Mouse (Mus musculus): ENCODE measurements around the gene Atg16l1.
"Not testable (repeated sequence)": the region's sequence is repeated elsewhere in the genome, so short reads cannot be mapped to it uniquely, and the experiment has no call there.

The Atg16l1 gene

DNA sequence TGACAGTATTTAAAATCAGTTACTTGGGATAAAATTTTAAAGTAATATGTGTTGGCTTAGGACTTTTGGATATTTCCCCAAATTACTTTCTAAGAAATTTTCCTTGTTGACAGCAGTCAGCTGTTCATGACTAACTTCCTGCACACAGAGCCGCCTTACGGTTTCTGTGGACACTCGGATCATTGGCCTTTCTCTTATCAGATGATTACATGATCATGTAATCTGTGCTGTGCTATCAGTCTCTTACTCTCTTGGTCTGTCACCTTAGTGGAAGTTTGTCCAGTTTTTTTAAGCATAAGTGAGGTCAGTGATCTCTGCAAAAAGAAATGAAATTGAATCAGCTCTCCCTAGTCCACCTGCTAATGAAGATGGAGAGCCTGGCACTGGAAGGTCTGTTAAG lies 16.1 kb downstream of the Atg16l1 start:
- in situ Hi-C loops (cut with MboI; ENCODE audit: low sequenced_read_pairs) = loop anchor here (10.0 kb wide), 1 partner anchor 153 kb away; no protein-coding TSS in a partner anchor

- in situ Hi-C loops (cut with MboI; ENCODE audit: low sequenced_read_pairs) = loop anchor here (10.0 kb wide), 1 partner anchor 151 kb away; no protein-coding TSS in a partner anchor
These were observed 17.7 kb downstream of the Atg16l1 start for GRCm38 (mm10) chr1:87773336-87773735.

DNA sequence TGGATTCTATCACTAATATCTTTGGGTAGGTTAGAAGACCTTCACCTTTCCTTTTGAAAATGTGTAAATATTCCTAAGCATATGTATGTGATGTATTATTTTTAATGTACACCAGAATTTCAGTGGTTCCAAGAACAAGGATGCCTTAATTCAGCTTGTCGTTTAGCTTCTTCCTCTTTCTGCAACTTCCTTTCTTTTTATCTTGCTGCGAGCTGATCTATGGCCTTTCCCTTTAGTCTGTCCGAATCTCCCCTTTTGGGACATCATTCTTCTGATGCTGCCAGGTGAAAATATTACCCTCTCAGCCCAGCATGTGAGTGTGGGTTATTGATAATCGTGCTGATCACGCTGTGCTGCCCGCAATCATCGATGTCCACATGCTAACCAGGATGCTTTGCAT lies 19.2 kb downstream of the Atg16l1 start:
- in situ Hi-C loops (cut with MboI; ENCODE audit: low sequenced_read_pairs) = loop anchor here (10.0 kb wide), 1 partner anchor 150 kb away; no protein-coding TSS in a partner anchor

GRCm38 (mm10) chr1:87779204-87779785 lies 23.6 kb downstream of the Atg16l1 start:
- in situ Hi-C loops (cut with MboI; ENCODE audit: low sequenced_read_pairs) = loop anchor here (10.0 kb wide), 1 partner anchor 146 kb away; no protein-coding TSS in a partner anchor

GRCm38 (mm10) chr1:87785703-87786102 lies 30.0 kb downstream of the Atg16l1 start:
- in situ Hi-C loops (cut with MboI; ENCODE audit: low sequenced_read_pairs) = no loop called here

DNA sequence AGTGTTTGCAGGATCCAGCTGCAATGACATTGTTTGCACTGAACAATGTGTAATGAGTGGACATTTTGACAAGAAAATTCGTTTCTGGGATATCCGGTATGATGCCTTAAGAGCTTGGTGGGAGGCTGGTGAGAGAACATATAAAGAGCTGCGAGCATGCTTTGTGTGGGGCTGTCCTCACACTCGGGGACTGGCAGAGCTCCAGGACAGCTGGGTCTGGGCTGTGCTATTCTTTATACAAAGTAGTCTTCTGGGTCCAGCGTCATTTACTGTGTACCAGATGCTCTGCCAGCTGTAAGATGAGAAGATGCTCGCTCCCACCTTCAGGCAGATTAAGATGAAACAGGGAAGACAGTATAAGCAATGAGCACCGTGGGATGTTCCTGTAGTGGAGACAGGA lies 30.6 kb downstream of the Atg16l1 start:
- in situ Hi-C loops (cut with MboI; ENCODE audit: low sequenced_read_pairs) = no loop called here

DNA sequence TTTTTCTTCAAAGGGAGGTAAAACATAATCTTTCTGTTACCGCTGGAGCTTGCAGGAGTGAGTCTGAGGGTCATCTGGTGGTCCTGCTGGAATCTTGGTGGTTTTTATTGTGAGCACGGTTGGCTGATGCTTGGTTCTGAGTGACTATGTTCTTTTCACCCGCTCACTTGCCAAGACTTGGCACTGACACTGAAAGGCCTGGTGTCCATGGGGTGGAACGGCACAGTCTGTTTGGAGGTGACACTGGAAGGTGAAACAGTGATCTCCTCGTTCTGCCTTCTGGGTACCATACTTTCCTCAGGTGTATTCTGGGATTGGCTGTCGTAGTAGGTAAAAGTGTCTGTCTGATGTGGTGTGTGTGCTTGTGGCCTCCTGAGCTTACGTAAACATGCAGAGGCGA lies 34.0 kb downstream of the Atg16l1 start:
- in situ Hi-C loops (cut with MboI; ENCODE audit: low sequenced_read_pairs) = no loop called here

GRCm38 (mm10) chr1:87792438-87793137 lies 36.9 kb downstream of the Atg16l1 start:
- in situ Hi-C loops (cut with MboI; ENCODE audit: low sequenced_read_pairs) = no loop called here

DNA sequence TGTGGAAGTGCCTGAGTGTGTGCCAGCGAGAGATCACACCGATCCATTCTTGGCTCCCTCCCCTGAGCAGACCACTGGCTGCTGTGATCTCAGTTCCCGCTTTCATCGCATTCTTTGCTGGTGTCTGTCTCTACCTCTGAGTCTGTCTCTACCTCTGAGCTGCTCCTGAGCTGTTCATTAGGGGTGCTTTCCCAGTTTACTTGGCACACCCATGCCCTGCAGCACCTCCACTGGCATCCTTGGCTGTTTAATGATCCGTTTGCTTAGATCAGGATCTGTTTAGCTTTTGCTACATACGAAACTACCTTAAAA lies 37.4 kb downstream of the Atg16l1 start:
- in situ Hi-C loops (cut with MboI; ENCODE audit: low sequenced_read_pairs) = no loop called here

DNA sequence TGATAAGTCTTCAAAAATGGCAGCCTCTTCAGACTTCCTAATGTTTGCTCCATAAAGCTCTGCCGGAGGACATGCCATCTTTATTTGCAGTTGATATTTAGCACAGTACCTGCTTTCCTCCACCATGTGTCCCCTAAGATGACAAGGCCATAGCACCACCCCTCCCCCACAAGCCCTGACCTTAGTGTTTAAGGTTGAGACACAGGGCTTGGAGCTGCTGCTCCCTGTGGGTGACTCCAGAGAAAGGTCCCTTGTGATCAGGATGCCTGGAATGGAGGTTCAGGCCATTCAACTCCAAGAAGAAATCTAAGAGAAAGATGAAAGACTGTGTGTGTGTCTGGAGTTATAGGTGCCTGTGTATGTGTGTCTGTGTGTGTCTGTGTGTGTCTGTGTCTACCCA lies 42.0 kb downstream of the Atg16l1 start:
- in situ Hi-C loops (cut with MboI; ENCODE audit: low sequenced_read_pairs) = no loop called here

GRCm38 (mm10) chr1:87798306-87798705 lies 42.6 kb downstream of the Atg16l1 start:
- in situ Hi-C loops (cut with MboI; ENCODE audit: low sequenced_read_pairs) = no loop called here

GRCm38 (mm10) chr1:87803576-87803975 lies 47.9 kb downstream of the Atg16l1 start, which contains the start of gene Sag:
TSS of gene Sag (plus strand) at chr1:87803680.
- in situ Hi-C loops (cut with MboI; ENCODE audit: low sequenced_read_pairs) = no loop called here

GRCm38 (mm10) chr1:87807751-87808150 lies 52.1 kb downstream of the Atg16l1 start:
- in situ Hi-C loops (cut with MboI; ENCODE audit: low sequenced_read_pairs) = no loop called here

DNA sequence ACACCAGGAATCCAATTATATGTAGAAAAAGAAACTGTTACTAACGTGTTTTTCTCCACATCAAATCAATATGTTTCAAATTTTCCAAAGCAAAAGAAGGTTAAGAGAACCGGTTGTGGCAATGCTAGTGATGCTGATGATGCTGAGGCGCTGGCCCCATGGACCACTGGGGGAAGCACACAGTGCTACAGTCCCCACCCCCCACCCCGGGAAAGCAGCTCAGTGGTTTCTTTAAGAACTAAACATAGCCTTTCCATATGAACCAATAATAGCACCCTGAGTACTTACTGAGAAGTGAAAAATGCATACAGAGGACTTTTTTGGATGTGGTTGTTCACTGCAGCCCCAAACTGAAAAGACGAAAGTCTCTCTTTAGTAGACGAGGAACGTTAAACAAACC lies 55.7 kb downstream of the Atg16l1 start:
- in situ Hi-C loops (cut with MboI; ENCODE audit: low sequenced_read_pairs) = no loop called here

- in situ Hi-C loops (cut with MboI; ENCODE audit: low sequenced_read_pairs) = no loop called here
These were observed 56.4 kb downstream of the Atg16l1 start for GRCm38 (mm10) chr1:87812061-87812460.

DNA sequence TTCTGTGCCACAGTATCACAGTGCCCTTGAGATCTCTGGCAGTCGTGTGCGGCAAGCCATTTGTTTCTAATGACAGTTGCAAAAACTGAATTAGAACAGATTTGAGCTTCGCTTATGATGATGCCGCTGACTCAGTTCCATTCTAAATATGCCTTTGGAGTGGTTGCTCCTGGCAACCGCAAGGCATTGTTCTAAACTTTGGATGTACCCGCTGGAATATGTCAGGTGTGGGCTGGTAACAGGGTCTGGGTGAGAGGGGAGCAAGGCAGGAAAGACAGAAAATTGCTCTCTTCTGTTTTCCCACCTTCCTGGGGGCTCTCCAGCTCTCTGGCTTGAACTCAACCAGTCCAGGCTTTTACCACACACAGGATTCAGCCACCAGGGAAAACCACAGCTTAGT lies 57.5 kb downstream of the Atg16l1 start:
- in situ Hi-C loops (cut with MboI; ENCODE audit: low sequenced_read_pairs) = no loop called here

- in situ Hi-C loops (cut with MboI; ENCODE audit: low sequenced_read_pairs) = no loop called here
These were observed 58.0 kb downstream of the Atg16l1 start for GRCm38 (mm10) chr1:87813681-87814080.

DNA sequence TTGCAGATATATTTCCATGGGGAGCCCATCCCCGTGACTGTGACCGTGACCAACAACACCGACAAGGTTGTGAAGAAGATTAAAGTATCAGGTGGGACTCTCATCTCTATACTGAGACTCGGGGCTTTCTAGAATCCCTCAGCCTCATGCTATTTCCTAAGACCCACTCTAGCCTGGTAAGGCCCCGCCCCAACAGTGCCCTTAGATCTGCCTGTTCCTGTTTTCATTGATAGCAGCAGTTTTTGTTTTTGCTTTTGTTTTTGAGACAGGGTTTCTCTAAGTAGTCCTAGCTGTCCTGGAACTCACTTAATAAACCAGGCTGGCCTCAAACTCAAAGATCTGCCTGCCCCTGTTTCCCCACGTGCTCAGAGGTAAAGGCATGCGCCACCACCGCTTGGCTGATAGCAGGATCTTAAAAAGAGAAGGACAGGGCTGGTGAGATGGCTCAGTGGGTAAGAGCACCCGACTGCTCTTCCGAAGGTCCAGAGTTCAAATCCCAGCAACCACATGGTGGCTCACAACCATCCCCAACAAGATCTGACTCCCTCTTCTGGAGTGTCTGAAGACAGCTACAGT lies 68.8 kb downstream of the Atg16l1 start:
- in situ Hi-C loops (cut with MboI; ENCODE audit: low sequenced_read_pairs) = no loop called here

DNA sequence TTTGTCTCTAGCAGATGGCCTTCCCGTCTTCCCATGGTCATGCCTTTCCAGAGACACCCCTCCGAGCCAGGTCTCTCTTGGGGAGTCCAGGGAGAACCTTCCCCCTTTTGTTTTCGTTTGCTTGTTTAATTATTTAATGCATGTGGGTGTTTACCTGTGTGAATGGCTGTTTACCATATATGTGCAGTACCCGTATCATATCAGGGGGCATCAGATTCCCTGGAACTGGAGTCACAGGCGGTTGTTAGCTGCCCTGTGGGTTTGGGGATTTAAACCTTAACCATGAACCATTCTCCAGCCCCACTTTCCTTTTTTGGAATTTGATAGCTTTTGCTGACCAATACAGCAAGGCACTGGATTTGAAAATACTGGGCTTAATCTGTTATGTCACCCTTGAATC lies 69.6 kb downstream of the Atg16l1 start:
- in situ Hi-C loops (cut with MboI; ENCODE audit: low sequenced_read_pairs) = no loop called here

DNA sequence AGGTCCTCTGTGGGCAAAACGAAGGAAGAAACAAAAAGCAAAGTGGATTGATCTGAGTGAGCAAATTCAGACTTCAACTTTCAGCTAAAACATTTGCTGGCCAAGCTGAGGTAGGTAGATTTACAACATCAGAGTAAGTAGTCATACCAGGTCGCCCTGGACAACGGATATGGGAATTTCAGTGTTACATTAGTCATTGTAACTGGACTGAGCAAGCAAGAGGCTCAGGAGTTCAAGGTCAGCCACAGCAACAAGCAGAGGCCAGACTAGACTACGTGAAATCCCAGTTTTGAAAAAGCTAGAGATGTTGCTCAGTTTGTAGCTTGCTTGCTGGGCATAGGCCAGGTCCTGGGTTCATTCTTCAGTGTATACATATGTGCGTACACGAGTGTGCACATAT lies 70.3 kb downstream of the Atg16l1 start:
- in situ Hi-C loops (cut with MboI; ENCODE audit: low sequenced_read_pairs) = no loop called here

GRCm38 (mm10) chr1:87826474-87826873 lies 70.8 kb downstream of the Atg16l1 start:
- in situ Hi-C loops (cut with MboI; ENCODE audit: low sequenced_read_pairs) = no loop called here

DNA sequence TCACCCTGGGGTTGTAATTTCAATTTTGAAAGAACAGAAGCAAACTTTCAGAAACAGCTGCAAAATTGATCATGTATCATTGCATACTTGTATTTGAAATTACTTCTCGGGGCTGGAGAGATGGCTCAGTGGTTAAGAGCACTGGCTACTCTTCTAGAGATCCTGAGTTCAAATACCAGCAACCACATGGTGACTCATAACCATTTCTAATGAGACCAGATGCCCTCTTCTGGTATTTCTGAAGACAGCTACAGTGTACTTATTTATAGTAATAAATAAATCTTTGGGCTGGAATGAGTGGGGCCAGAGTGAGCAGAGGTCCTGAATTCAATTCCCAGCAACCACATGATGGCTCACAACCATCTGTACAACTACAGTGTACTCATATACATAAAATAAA lies 71.8 kb downstream of the Atg16l1 start:
- in situ Hi-C loops (cut with MboI; ENCODE audit: low sequenced_read_pairs) = not testable (repeated sequence)

Data from CH12F3 (cell line).